Mouse (Mus musculus) stomach, embryonic 15.5 days (tissue): ENCODE data around the gene Phactr2. TPM values are rescaled to one million over a fixed set of nuclear protein-coding genes. Genes with fewer than 3 reads are reported as not detected.

Source experiments
- ATAC-seq: fragments of 200-750 bp; cut with Nextera tagmentation; 2 replicates; pipeline ENCODE4 v1.8.0; 2017; ENCODE audit warnings: low read depth, moderate number of reproducible peaks, moderate TSS enrichment; ENCODE audit not compliant: insufficient read depth, low FRiP score
- H3K27ac ChIP-seq: fragments of 300-500 bp; sonication (generic); 2 replicates; pipeline ENCODE4 v1.5.1; 2015; ENCODE audit warnings: mild to moderate bottlenecking, inconsistent platforms
- H3K27me3 ChIP-seq: fragments of 300-500 bp; sonication (generic); replicated peaks from 2 replicates; pipeline ENCODE4 v1.6.1; 2015; ENCODE audit warnings: inconsistent platforms
- H3K36me3 ChIP-seq: fragments of 300-500 bp; sonication (generic); 2 replicates; pipeline ENCODE4 v1.6.1; 2015; ENCODE audit warnings: inconsistent platforms
- H3K4me1 ChIP-seq: fragments of 300-500 bp; sonication (generic); 2 replicates; pipeline ENCODE4 v1.6.1; 2015; ENCODE audit warnings: inconsistent platforms
- H3K4me2 ChIP-seq: fragments of 300-500 bp; sonication (generic); 2 replicates; pipeline ENCODE4 v1.6.1; 2015; ENCODE audit warnings: mild to moderate bottlenecking, inconsistent platforms
- H3K4me3 ChIP-seq: fragments of 300-500 bp; sonication (generic); replicated peaks from 2 replicates; pipeline ENCODE4 v1.5.1; 2015; ENCODE audit warnings: inconsistent platforms
- H3K9ac ChIP-seq: fragments of 300-500 bp; sonication (generic); 2 replicates; pipeline ENCODE4 v1.6.1; 2015; ENCODE audit warnings: inconsistent platforms
- H3K9me3 ChIP-seq: fragments of 300-500 bp; sonication (generic); 2 replicates; pipeline ENCODE4 v1.6.1; 2016; ENCODE audit warnings: inconsistent platforms
- WGBS: fragments of 180-500 bp; shearing (Covaris S2); methylation state at CpG from one replicate; pipeline ENCODE4 v1.1.7; 2015; 5-methylcytosine and 5-hydroxymethylcytosine counted together
- polyA plus RNA-seq: library from polyadenylated mRNA; unstranded; fragments of >200 nt; fragmentation: Nextera tagmentation; extraction: Ambion mirVana; gene quantifications from 2 replicates; pipeline ENCODE4 v1.2.1, GENCODE M21; 2015

Gene Phactr2
- polyA plus RNA-seq, 1 experiment from 2014 or later: 29.4 TPM

GRCm38 (mm10) chr10:13346609-13347290 lies 127.5 kb downstream of the Phactr2 start:
- H3K36me3 ChIP-seq: no peaks in the 10 kb centered on the region
- H3K27me3 ChIP-seq: no peaks in the 10 kb centered on the region
- no peaks in the 10 kb centered on the region for H3K9me3 ChIP-seq
- H3K4me1 ChIP-seq: no peaks in the 10 kb centered on the region
- ATAC-seq: no peak
- no peak overlapping the region for H3K9ac ChIP-seq
- H3K27ac ChIP-seq: no peak overlapping the region
- H3K4me2 ChIP-seq: no peak overlapping the region
- WGBS: 42% methylated on average over 5 of the region's 5 CpGs
- no peak overlapping the region for H3K4me3 ChIP-seq

- Histone ChIP-seq H3K4me1 (no peaks in the 10 kb centered on the region), H3K9ac (no peak overlapping the region), H3K4me2 (no peak overlapping the region), H3K4me3 (no peak overlapping the region), H3K27ac (no peak overlapping the region), H3K9me3 (no peaks in the 10 kb centered on the region), H3K27me3 (no peaks in the 10 kb centered on the region), H3K36me3 (no peaks in the 10 kb centered on the region)
- no peak for ATAC-seq
- 84% methylated on average over 3 of the region's 3 CpGs for WGBS
Measured at GRCm38 (mm10) chr10:13340583-13340982, 133.6 kb downstream of the Phactr2 start.

GRCm38 (mm10) chr10:13336964-13337363 lies 137.2 kb downstream of the Phactr2 start:
- Histone ChIP-seq H3K27ac (no peak overlapping the region), H3K9me3 (no peaks in the 10 kb centered on the region), H3K4me1 (no peaks in the 10 kb centered on the region), H3K4me3 (no peak overlapping the region), H3K27me3 (no peaks in the 10 kb centered on the region), H3K36me3 (no peaks in the 10 kb centered on the region), H3K9ac (no peak overlapping the region), H3K4me2 (no peak overlapping the region)
- no peak for ATAC-seq
- 52% methylated on average over 4 of the region's 4 CpGs for WGBS

- H3K4me2 ChIP-seq: no peak overlapping the region
- no peak for ATAC-seq
- H3K9me3 ChIP-seq: no peaks in the 10 kb centered on the region
- no peaks in the 10 kb centered on the region for H3K36me3 ChIP-seq
- no peak overlapping the region for H3K27ac ChIP-seq
- no peak overlapping the region for H3K9ac ChIP-seq
- H3K4me1 ChIP-seq: no peaks in the 10 kb centered on the region; the same call in 1 of the 2 replicates
- no peak overlapping the region for H3K4me3 ChIP-seq
- WGBS: 64% methylated on average over 6 of the region's 6 CpGs
- no peaks in the 10 kb centered on the region for H3K27me3 ChIP-seq
Measured at GRCm38 (mm10) chr10:13335814-13336213, 138.4 kb downstream of the Phactr2 start.

GRCm38 (mm10) chr10:13335347-13335746 lies 138.9 kb downstream of the Phactr2 start:
- ATAC-seq: no peak
- no peaks in the 10 kb centered on the region for H3K36me3 ChIP-seq
- no peaks in the 10 kb centered on the region for H3K9me3 ChIP-seq
- no peak overlapping the region for H3K4me3 ChIP-seq
- H3K4me1 ChIP-seq: peaks cover under 1% of the 10 kb centered on the region; the same call in 1 of the 2 replicates
- H3K27ac ChIP-seq: no peak overlapping the region
- WGBS: 70% methylated on average over 6 of the region's 6 CpGs
- no peak overlapping the region for H3K9ac ChIP-seq
- H3K27me3 ChIP-seq: no peaks in the 10 kb centered on the region
- H3K4me2 ChIP-seq: no peak overlapping the region

GRCm38 (mm10) chr10:13333781-13334180 lies 140.4 kb downstream of the Phactr2 start:
- 89% methylated on average over 2 of the region's 2 CpGs for WGBS

GRCm38 (mm10) chr10:13332985-13333384 lies 141.2 kb downstream of the Phactr2 start:
- H3K9me3 ChIP-seq: no peaks in the 10 kb centered on the region

More at GRCm38 (mm10) chr10:13333781-13334180, 140.4 kb downstream of the Phactr2 start:
- Histone ChIP-seq H3K4me2 (no peak overlapping the region), H3K4me3 (no peak overlapping the region), H3K4me1 (peaks cover 2% of the 10 kb centered on the region; the same call in 1 of the 2 replicates), H3K9me3 (no peaks in the 10 kb centered on the region), H3K27ac (no peak overlapping the region), H3K27me3 (no peaks in the 10 kb centered on the region), H3K9ac (no peak overlapping the region), H3K36me3 (no peaks in the 10 kb centered on the region)
- ATAC-seq: no peak

GRCm38 (mm10) chr10:13331405-13332032 lies 142.7 kb downstream of the Phactr2 start:
- Histone ChIP-seq H3K9me3 (no peaks in the 10 kb centered on the region), H3K9ac (no peak overlapping the region), H3K36me3 (no peaks in the 10 kb centered on the region), H3K4me3 (no peak overlapping the region), H3K4me2 (no peak overlapping the region), H3K4me1 (peaks cover 12% of the 10 kb centered on the region), H3K27me3 (no peaks in the 10 kb centered on the region), H3K27ac (peak overlapping the region; percentile 54; the same call in 1 of the 2 replicates)
- peak; percentile 25; the same call in 1 of the 2 replicates for ATAC-seq
- WGBS: 34% methylated on average over 4 of the region's 4 CpGs

More at GRCm38 (mm10) chr10:13332985-13333384, 141.2 kb downstream of the Phactr2 start:
- Histone ChIP-seq H3K36me3 (no peaks in the 10 kb centered on the region), H3K27ac (no peak overlapping the region), H3K4me3 (no peak overlapping the region), H3K4me1 (peaks cover 8% of the 10 kb centered on the region; the same call in 1 of the 2 replicates), H3K4me2 (no peak overlapping the region), H3K9ac (no peak overlapping the region), H3K27me3 (no peaks in the 10 kb centered on the region)
- WGBS: 46% methylated on average over 2 of the region's 2 CpGs
- no peak for ATAC-seq

- ATAC-seq: no peak
- Histone ChIP-seq H3K36me3 (no peaks in the 10 kb centered on the region), H3K9me3 (no peaks in the 10 kb centered on the region), H3K27ac (peak overlapping the region; percentile 89), H3K27me3 (no peaks in the 10 kb centered on the region), H3K4me1 (peaks cover 12% of the 10 kb centered on the region), H3K4me3 (no peak overlapping the region), H3K9ac (no peak overlapping the region), H3K4me2 (no peak overlapping the region)
- WGBS: 34% methylated on average over 3 of the region's 3 CpGs
Measured at GRCm38 (mm10) chr10:13328602-13329001, 145.6 kb downstream of the Phactr2 start.

GRCm38 (mm10) chr10:13326149-13326873 lies 147.9 kb downstream of the Phactr2 start:
- peaks cover 21% of the 10 kb centered on the region for H3K4me1 ChIP-seq
- no peak overlapping the region for H3K4me2 ChIP-seq
- no peak overlapping the region for H3K4me3 ChIP-seq
- H3K9me3 ChIP-seq: no peaks in the 10 kb centered on the region
- no peak for ATAC-seq
- H3K36me3 ChIP-seq: no peaks in the 10 kb centered on the region
- no peaks in the 10 kb centered on the region for H3K27me3 ChIP-seq
- WGBS: 64% methylated on average over 14 of the region's 14 CpGs
- H3K27ac ChIP-seq: peak overlapping the region; percentile 89
- H3K9ac ChIP-seq: no peak overlapping the region

GRCm38 (mm10) chr10:13323806-13324411 lies 150.3 kb downstream of the Phactr2 start:
- WGBS: under 1% methylated on average over 62 of the region's 62 CpGs
- Histone ChIP-seq H3K4me3 (peak overlapping the region; percentile 60), H3K9ac (peak overlapping the region; percentile 67), H3K27me3 (no peaks in the 10 kb centered on the region), H3K4me1 (peaks cover 19% of the 10 kb centered on the region), H3K4me2 (peak overlapping the region; percentile 73), H3K9me3 (no peaks in the 10 kb centered on the region), H3K27ac (peak overlapping the region; percentile 99), H3K36me3 (no peaks in the 10 kb centered on the region)
- ATAC-seq: peak; percentile 73
